Mouse (Mus musculus) MEL (cell line): ENCODE measurements around the gene Slc38a5. TPM values are rescaled to one million over a fixed set of nuclear protein-coding genes. Genes with fewer than 3 reads are reported as not detected.

Experiments
- DNase-seq: peaks from one replicate; pipeline ENCODE4 v3.0.0; 2011; ENCODE audit warnings: low read depth, low spot score
- H3K27ac ChIP-seq: 2 replicates; pipeline ENCODE4 v1.5.1; 2012; ENCODE audit warnings: low read depth, mild to moderate bottlenecking, control low read depth, low read length, moderate library complexity; ENCODE audit not compliant: control insufficient read depth
- H3K27me3 ChIP-seq, 2 experiments: fragments of 150-350 bp in 1 of 2; sonication (generic) in 1 of 2; 2 replicates each; pipeline ENCODE4 v1.6.1; 2012; ENCODE audit warnings: low read length in 2 of 2, mild to moderate bottlenecking in 2 of 2, improper control_type of control experiment in 1 of 2, moderate library complexity in 1 of 2; ENCODE audit not compliant: insufficient read depth in 2 of 2, control insufficient read depth in 1 of 2
- H3K36me3 ChIP-seq, 2 experiments: 2 replicates each; pipeline ENCODE4 v1.6.1; 2012 to 2014; ENCODE audit warnings: low read length in 2 of 2, improper control_type of control experiment in 1 of 2, inconsistent platforms in 1 of 2, mild to moderate bottlenecking in 1 of 2; ENCODE audit not compliant: insufficient read depth in 2 of 2, control insufficient read depth in 1 of 2
- H3K4me1 ChIP-seq, 2 experiments: fragments of 150-350 bp in 1 of 2; sonication (generic) in 1 of 2; 2 replicates each; pipeline ENCODE4 v1.6.1; 2012; ENCODE audit warnings: low read length in 2 of 2, improper control_type of control experiment in 1 of 2, mild to moderate bottlenecking in 1 of 2; ENCODE audit not compliant: insufficient read depth in 2 of 2, control insufficient read depth in 1 of 2
- H3K4me3 ChIP-seq, 2 experiments: fragments of 150-350 bp in 1 of 2; sonication (generic) in 1 of 2; 2 replicates each; pipeline ENCODE4 v1.5.1; 2012; ENCODE audit warnings: low read depth in 2 of 2, low read length in 2 of 2, mild to moderate bottlenecking in 2 of 2, moderate library complexity in 2 of 2, control low read depth in 1 of 2, improper control_type of control experiment in 1 of 2; ENCODE audit not compliant: control insufficient read depth in 1 of 2, insufficient read depth in 1 of 2
- H3K79me2 ChIP-seq: 2 replicates; pipeline ENCODE4 v1.6.1; 2012; ENCODE audit warnings: mild to moderate bottlenecking, low read length, moderate library complexity; ENCODE audit not compliant: control insufficient read depth, poor library complexity, insufficient read depth
- H3K9ac ChIP-seq: 2 replicates; pipeline ENCODE4 v1.6.1; 2012; ENCODE audit warnings: low read depth, mild to moderate bottlenecking, control low read depth, low read length, moderate library complexity; ENCODE audit not compliant: control insufficient read depth, poor library complexity, severe bottlenecking
- H3K9me3 ChIP-seq: fragments of 150-350 bp; sonication (generic); replicated peaks from 2 replicates; pipeline ENCODE4 v1.6.1; 2012; ENCODE audit warnings: mild to moderate bottlenecking, low read length, improper control_type of control experiment, moderate library complexity; ENCODE audit not compliant: insufficient read depth
- CHD2 ChIP-seq: IDR thresholded peaks from 2 replicates; pipeline ENCODE4 v1.6.1; 2011; ENCODE audit warnings: low read length, improper control_type of control experiment
- CTCF ChIP-seq, 3 experiments: IDR thresholded peaks in 2 of 3; conservative IDR thresholded peaks in 1 of 3; 2 replicates each; pipeline ENCODE4 v1.5.1; 2011 to 2012; ENCODE audit warnings: low read length in 3 of 3, low read depth in 2 of 3, mild to moderate bottlenecking in 2 of 3, improper control_type of control experiment in 1 of 3, inconsistent platforms in 1 of 3, mixed read lengths in 1 of 3, moderate library complexity in 1 of 3; ENCODE audit not compliant: control insufficient read depth in 1 of 3, insufficient read depth in 1 of 3, poor library complexity in 1 of 3, severe bottlenecking in 1 of 3
- ELF1 ChIP-seq: IDR thresholded peaks from 2 replicates; pipeline ENCODE4 v1.6.1; 2014; ENCODE audit warnings: low read depth, mild to moderate bottlenecking, inconsistent platforms, low read length, improper control_type of control experiment, moderate library complexity
- EP300 ChIP-seq, 2 experiments: IDR thresholded peaks; 2 replicates each; pipeline ENCODE4 v1.6.1; 2011; ENCODE audit warnings: improper control_type of control experiment in 2 of 2, low read length in 2 of 2, low read depth in 1 of 2, mild to moderate bottlenecking in 1 of 2
- ETS1 ChIP-seq: IDR thresholded peaks from 2 replicates; pipeline ENCODE4 v1.6.1; 2012; ENCODE audit warnings: low read depth, mild to moderate bottlenecking, inconsistent platforms, low read length, improper control_type of control experiment, moderate library complexity
- GATA1 ChIP-seq: IDR thresholded peaks from 2 replicates; pipeline ENCODE4 v1.6.1; 2011; ENCODE audit warnings: low read depth, low read length, improper control_type of control experiment
- KAT2A ChIP-seq: conservative IDR thresholded peaks from 2 replicates; pipeline ENCODE4 v1.6.1; 2012; ENCODE audit warnings: low read depth, low read length, improper control_type of control experiment, inconsistent platforms
- MEF2A ChIP-seq: IDR thresholded peaks from 2 replicates; pipeline ENCODE4 v1.6.1; 2014; ENCODE audit warnings: low read depth, mild to moderate bottlenecking, inconsistent platforms, low read length, improper control_type of control experiment; ENCODE audit not compliant: poor library complexity, insufficient replicate concordance, severe bottlenecking; ENCODE audit errors: extremely low read depth
- NRF1 ChIP-seq: IDR thresholded peaks from 2 replicates; pipeline ENCODE4 v1.6.1; 2014; ENCODE audit warnings: low read depth, mild to moderate bottlenecking, inconsistent platforms, low read length, improper control_type of control experiment, moderate library complexity; ENCODE audit not compliant: poor library complexity, insufficient read depth, severe bottlenecking
- POLR2A ChIP-seq, 2 experiments: IDR thresholded peaks; 2 replicates each; pipeline ENCODE4 v1.6.1; 2011 to 2012; ENCODE audit warnings: low read length in 2 of 2, mild to moderate bottlenecking in 2 of 2, control low read depth in 1 of 2, improper control_type of control experiment in 1 of 2, low read depth in 1 of 2, moderate library complexity in 1 of 2; ENCODE audit not compliant: control insufficient read depth in 1 of 2, insufficient read depth in 1 of 2, poor library complexity in 1 of 2
- POLR2AphosphoS2 ChIP-seq: IDR thresholded peaks from 2 replicates; pipeline ENCODE4 v1.6.1; 2011; ENCODE audit warnings: low read length, improper control_type of control experiment
- RAD21 ChIP-seq: IDR thresholded peaks from 2 replicates; pipeline ENCODE4 v1.6.1; 2011; ENCODE audit warnings: mild to moderate bottlenecking, low read depth, low read length, improper control_type of control experiment
- SIN3A ChIP-seq: IDR thresholded peaks from 2 replicates; pipeline ENCODE4 v1.6.1; 2012; ENCODE audit warnings: low read length, improper control_type of control experiment, inconsistent platforms
- SMC3 ChIP-seq: IDR thresholded peaks from 2 replicates; pipeline ENCODE4 v1.6.1; 2011; ENCODE audit warnings: low read depth, low read length, improper control_type of control experiment
- TAL1 ChIP-seq: IDR thresholded peaks from 2 replicates; pipeline ENCODE4 v1.6.1; 2012; ENCODE audit warnings: mild to moderate bottlenecking, inconsistent platforms, low read length, moderate library complexity, mixed read lengths
- TBP ChIP-seq: IDR thresholded peaks from 2 replicates; pipeline ENCODE4 v1.8.0; 2011; ENCODE audit warnings: low read depth, low read length, improper control_type of control experiment
- UBTF ChIP-seq: IDR thresholded peaks from 2 replicates; pipeline ENCODE4 v1.6.1; 2012; ENCODE audit warnings: low read depth, mild to moderate bottlenecking, inconsistent platforms, low read length, improper control_type of control experiment, moderate library complexity, borderline replicate concordance; ENCODE audit not compliant: insufficient read depth
- USF1 ChIP-seq: IDR thresholded peaks from 2 replicates; pipeline ENCODE4 v1.6.1; 2014; ENCODE audit warnings: low read depth, mild to moderate bottlenecking, inconsistent platforms, low read length, improper control_type of control experiment, moderate library complexity
- ZC3H11A ChIP-seq: IDR thresholded peaks from 2 replicates; pipeline ENCODE4 v1.6.1; 2012; ENCODE audit warnings: low read depth, mild to moderate bottlenecking, inconsistent platforms, low read length, improper control_type of control experiment
- polyA plus RNA-seq, 2 experiments: library from polyadenylated mRNA; stranded (reverse) in 1 of 2; unstranded in 1 of 2; fragments of >175 nt in 1 of 2; fragments of >200 nt in 1 of 2; gene quantifications; 2 replicates each; pipeline versions ENCODE4 v1.2.1 to v1.2.4; 2012; ENCODE audit warnings: low replicate concordance in 2 of 2, low read depth in 1 of 2; ENCODE audit not compliant: insufficient read length in 2 of 2, insufficient read depth in 1 of 2, missing spikeins in 1 of 2
- total RNA-seq: library from RNA; depleted of rRNA; stranded (reverse); fragments of 300-350 nt; gene quantifications from 2 replicates; pipeline ENCODE4 v1.2.3, GENCODE M21; 2012

Slc38a5 gene
- total and polyA plus RNA-seq, 3 experiments = 100 to 146 TPM; not detected in 1

GRCm38 (mm10) chrX:8238804-8239395 lies 32.0 kb upstream of the Slc38a5 start:
- Histone ChIP-seq H3K4me1 (no peaks in the 10 kb centered on the region), H3K27ac (no peak overlapping the region), H3K4me3 (no peak overlapping the region), H3K27me3 (no peaks in the 10 kb centered on the region), H3K9ac (no peak overlapping the region), H3K79me2 (no peaks in the 10 kb centered on the region), H3K9me3 (no peaks in the 10 kb centered on the region), H3K36me3 (peaks cover under 1 to 5% of the 10 kb centered on the region in 2 experiments)
- no peak for DNase-seq
- TF ChIP-seq MEF2A (no peak), EP300 (IDR thresholded peaks at IDR 0.05; ENCODE audit: low read depth in 1 of 2, low read length in 2 of 2) (no peak), USF1 (no peak), CHD2 (no peak), CTCF (IDR thresholded peaks at IDR 0.05 in 2 of 3, conservative IDR thresholded peaks at IDR 0.05 in 1 of 3; ENCODE audit: control insufficient read depth in 1 of 3, insufficient read depth in 1 of 3, low read depth in 2 of 3, low read length in 3 of 3, poor library complexity in 1 of 3, severe bottlenecking in 1 of 3) (no peak), KAT2A (no peak), GATA1 (no peak), UBTF (no peak), TBP (no peak), POLR2AphosphoS2 (no peak), SIN3A (no peak), NRF1 (no peak), ETS1 (no peak), POLR2A (IDR thresholded peaks at IDR 0.05; ENCODE audit: control insufficient read depth in 1 of 2, insufficient read depth in 1 of 2, low read depth in 1 of 2, low read length in 2 of 2, poor library complexity in 1 of 2) (no peak), ELF1 (no peak), TAL1 (no peak)
- TF ChIP-seq, all 39 proteins: peak for 0

GRCm38 (mm10) chrX:8247680-8248079 lies 23.3 kb upstream of the Slc38a5 start:
- DNase-seq = no peak
- H3K27me3 ChIP-seq = no peaks in the 10 kb centered on the region
- peaks cover 0 to 4% of the 10 kb centered on the region in 2 experiments; a peak in 2 of 4 replicates for H3K36me3 ChIP-seq
- no peak overlapping the region for H3K4me3 ChIP-seq
- TF ChIP-seq RAD21 (peak; percentile 50), ZC3H11A (peak; percentile 44), SMC3 (peak; percentile 50), CHD2 (no peak), CTCF (IDR thresholded peaks at IDR 0.05 in 2 of 3, conservative IDR thresholded peaks at IDR 0.05 in 1 of 3; ENCODE audit: control insufficient read depth in 1 of 3, insufficient read depth in 1 of 3, low read depth in 2 of 3, low read length in 3 of 3, poor library complexity in 1 of 3, severe bottlenecking in 1 of 3) (peak in 2 of 3 experiments; percentile 24 to 48; a peak in 3 of 6 replicates)
- H3K79me2 ChIP-seq = peaks cover 15% of the 10 kb centered on the region
- H3K9ac ChIP-seq = no peak overlapping the region
- H3K9me3 ChIP-seq = no peaks in the 10 kb centered on the region
- H3K4me1 ChIP-seq = 0 out of 4 replicates have a peak, but pooled peaks cover 0 to 4% of the 10 kb centered on the region in 2 experiments
- H3K27ac ChIP-seq = no peak overlapping the region
